Mouse (Mus musculus): ENCODE results near the gene Gm20388.
"Not testable (repeated sequence)": the region's sequence is repeated elsewhere in the genome, so short reads cannot be mapped to it uniquely, and the experiment has no call there.

The Gm20388 gene

GRCm38 (mm10) chr8:123033431-123033830, 3122.8 kb downstream of the Gm20388 start:
- no peak for DNase-seq (ENCODE audit: low read depth, low spot score)

DNA sequence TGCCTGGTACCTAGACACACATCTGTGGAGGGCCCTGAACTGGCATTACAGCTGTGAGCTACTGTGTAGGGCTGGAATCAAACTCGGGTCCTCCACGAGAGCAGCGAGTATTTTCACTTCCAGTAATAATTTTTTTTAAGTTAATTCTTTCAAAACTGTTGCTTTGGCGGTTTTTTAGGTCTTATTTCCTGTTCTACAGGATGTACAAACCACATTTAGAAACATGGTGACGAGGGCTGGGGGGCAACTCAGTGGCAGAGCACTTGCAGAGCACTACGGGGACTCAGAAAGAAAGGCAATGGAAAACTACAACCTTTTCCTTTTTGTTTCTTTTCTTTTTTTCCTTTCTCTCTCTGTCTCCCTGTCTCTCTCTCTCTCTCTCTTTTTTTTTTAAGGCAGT, 3123.5 kb downstream of the Gm20388 start:
- DNase-seq (ENCODE audit: low read depth, low spot score) = no peak

DNA sequence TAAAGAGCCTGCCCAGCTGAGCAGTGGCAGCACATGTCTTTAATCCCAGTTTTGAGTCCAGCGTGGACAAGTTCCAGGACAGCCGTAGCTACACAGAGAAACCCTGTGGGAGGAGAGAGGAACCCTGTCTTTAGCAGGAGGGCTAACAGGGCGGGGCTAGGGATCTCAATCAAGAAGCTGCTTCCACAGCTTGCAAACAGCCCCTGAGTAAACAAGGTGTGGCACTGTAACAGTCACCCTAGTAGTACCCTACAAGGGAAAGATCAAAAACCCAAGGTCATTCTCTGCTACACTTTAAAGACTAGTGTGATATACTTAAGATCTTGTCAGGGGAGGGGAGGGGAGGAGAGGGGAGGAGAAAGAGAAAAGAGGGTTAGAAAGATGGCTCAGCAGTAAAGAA, 3126.3 kb downstream of the Gm20388 start:
- DNase-seq (ENCODE audit: low read depth, low spot score) = no peak

- no peak for DNase-seq (ENCODE audit: low read depth, low spot score)
Measured at GRCm38 (mm10) chr8:123037487-123037886, 3126.8 kb downstream of the Gm20388 start.

- DNase-seq (ENCODE audit: low read depth, low spot score) = no peak
Measured at GRCm38 (mm10) chr8:123038351-123038750, 3127.7 kb downstream of the Gm20388 start.

- no peak for DNase-seq (ENCODE audit: low read depth, low spot score)
Measured at GRCm38 (mm10) chr8:123039376-123040109, 3128.9 kb downstream of the Gm20388 start.

- DNase-seq (ENCODE audit: low read depth, low spot score) = no peak
Measured at GRCm38 (mm10) chr8:123040110-123040650, 3129.5 kb downstream of the Gm20388 start.

GRCm38 (mm10) chr8:123041008-123041773, 3130.6 kb downstream of the Gm20388 start:
- no peak for DNase-seq (ENCODE audit: low read depth, low spot score)

GRCm38 (mm10) chr8:123041774-123042105, 3131.1 kb downstream of the Gm20388 start:
- no peak for DNase-seq (ENCODE audit: low read depth, low spot score)

- DNase-seq (ENCODE audit: low read depth, low spot score) = peak; percentile 98
Measured at GRCm38 (mm10) chr8:123042158-123042973, 3131.7 kb downstream of the Gm20388 start, which contains the start of gene Ankrd11. Gene Ankrd11 (minus strand): TSS chr8:123042277.

GRCm38 (mm10) chr8:123042974-123043625, 3132.5 kb downstream of the Gm20388 start:
- no peak for DNase-seq (ENCODE audit: low read depth, low spot score)

GRCm38 (mm10) chr8:123043941-123044340, 3133.3 kb downstream of the Gm20388 start:
- DNase-seq (ENCODE audit: low read depth, low spot score) = no peak

DNA sequence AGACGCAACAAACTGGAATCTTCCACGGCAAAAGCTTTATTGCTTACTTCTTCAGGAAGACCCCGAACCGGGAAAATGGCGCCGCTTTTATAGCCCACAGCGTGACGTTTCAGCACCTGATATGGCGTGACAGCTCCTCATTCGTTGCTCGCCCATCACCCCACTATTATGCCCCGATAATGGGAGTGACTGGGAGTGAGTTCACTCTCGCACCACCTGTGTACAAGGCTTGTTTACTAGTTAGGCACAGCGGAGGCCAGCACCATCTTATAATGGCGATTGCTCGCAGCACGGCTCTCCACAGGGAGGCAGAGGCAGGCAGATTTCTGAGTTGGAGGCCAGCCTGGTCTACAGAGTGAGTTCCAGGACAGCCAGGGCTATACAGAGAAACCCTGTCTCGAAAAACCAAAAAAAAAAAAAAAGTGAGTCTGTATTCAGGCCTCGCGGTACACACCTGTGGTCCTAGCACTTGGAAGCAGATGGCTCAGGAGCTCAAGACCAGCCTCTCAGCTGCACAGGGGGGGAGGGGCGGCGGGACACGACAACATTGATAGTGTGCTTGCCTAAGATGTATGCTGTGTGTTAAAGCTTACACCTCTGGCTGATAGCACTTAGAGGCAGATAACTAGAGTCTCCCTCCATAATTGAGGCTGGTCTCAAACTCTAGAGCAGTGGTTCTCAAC, 3134.2 kb downstream of the Gm20388 start:
- not testable (repeated sequence) for DNase-seq (ENCODE audit: low read depth, low spot score)

DNA sequence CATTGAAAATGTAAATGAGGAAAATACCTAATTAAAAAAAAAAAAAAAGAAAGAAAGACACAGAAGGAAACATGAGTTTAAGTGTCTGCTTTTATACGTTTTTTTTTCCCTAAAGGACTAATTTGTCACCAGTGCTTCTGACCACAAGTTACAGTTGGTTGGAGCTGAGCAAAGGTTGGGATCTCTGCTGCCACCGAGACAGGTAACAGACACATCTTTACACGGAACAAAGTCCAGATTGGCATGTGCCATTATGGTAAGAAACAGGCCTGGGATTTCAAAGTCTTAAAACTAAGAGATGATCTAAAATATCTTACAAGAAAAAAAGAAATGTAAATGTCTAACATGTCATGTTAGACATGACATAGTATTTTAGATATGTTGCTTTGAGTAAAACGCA, 3136.1 kb downstream of the Gm20388 start:
- DNase-seq (ENCODE audit: low read depth, low spot score) = no peak

- DNase-seq (ENCODE audit: low read depth, low spot score) = no peak
Measured at GRCm38 (mm10) chr8:123047827-123048226, 3137.2 kb downstream of the Gm20388 start.

GRCm38 (mm10) chr8:123048402-123048801, 3137.8 kb downstream of the Gm20388 start:
- DNase-seq (ENCODE audit: low read depth, low spot score) = no peak

GRCm38 (mm10) chr8:123051458-123051857, 3140.8 kb downstream of the Gm20388 start:
- no peak for DNase-seq (ENCODE audit: low read depth, low spot score)

- DNase-seq (ENCODE audit: low read depth, low spot score) = peak; percentile 70
Measured at GRCm38 (mm10) chr8:123062721-123063120, 3152.1 kb downstream of the Gm20388 start, which contains the start of gene Spg7. Gene Spg7 (plus strand): TSS chr8:123062942.

DNA sequence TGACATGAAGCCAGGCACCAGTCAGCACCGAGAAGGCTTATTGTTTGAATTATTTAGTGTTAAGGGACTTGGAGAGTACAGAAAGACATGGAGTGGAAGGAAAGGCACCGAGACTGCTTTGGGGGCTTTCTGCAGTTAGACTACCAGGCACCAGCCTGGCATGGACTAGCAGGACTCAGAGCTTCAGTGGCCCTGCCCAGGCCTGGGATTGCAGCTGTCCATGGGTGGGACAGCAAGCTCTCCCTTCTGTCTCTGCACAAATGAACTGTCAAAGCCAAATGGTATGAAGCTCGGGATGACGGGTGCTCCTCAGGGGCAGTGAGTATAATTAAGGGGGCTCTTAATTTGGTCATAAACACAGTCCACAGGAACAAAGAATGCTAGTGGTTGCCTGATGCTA, 3153.4 kb downstream of the Gm20388 start:
- DNase-seq (ENCODE audit: low read depth, low spot score) = no peak

DNA sequence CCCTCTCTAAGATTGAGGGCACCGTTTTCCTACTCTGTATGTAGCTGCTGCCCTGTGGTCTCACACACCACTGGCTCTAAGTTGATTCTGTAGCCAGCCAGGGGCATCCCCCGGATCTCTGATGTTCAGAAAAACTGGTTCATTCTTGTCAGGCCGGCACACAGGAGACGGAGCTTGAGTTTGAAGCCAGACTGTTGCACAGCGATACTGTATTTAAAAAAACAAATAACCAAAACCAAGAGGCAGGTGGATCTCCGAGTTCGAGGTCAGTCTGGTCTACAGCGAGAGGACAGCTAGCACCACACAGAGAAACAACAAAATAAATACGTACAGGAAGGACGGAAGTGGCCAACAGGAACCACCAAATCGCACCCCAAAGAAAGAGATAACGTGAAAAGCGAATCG, 3154.2 kb downstream of the Gm20388 start:
- DNase-seq (ENCODE audit: low read depth, low spot score) = no peak

All from retina, adult 2 months (tissue).